Mouse (Mus musculus) olfactory bulb, adult 2 months (tissue): ENCODE measurements around the gene Rpgrip1. TPM values are rescaled to one million over a fixed set of nuclear protein-coding genes. Genes with fewer than 3 reads are reported as not detected.

Source experiments
- H3K27ac ChIP-seq: fragments of 200-500 bp; 2 replicates; pipeline ENCODE4 v1.5.1; 2012; ENCODE audit warnings: low read depth, low read length; ENCODE audit not compliant: insufficient read depth
- H3K4me1 ChIP-seq: fragments of 200-500 bp; 2 replicates; pipeline ENCODE4 v1.6.1; 2012; ENCODE audit warnings: low read length; ENCODE audit not compliant: control insufficient read depth, insufficient read depth
- H3K4me3 ChIP-seq: fragments of 200-500 bp; 2 replicates; pipeline ENCODE4 v1.5.1; 2012; ENCODE audit warnings: mild to moderate bottlenecking, low read depth, low read length, moderate library complexity; ENCODE audit not compliant: insufficient read depth
- CTCF ChIP-seq: fragments of 200-500 bp; IDR thresholded peaks from 2 replicates; pipeline ENCODE4 v1.5.1; 2012; ENCODE audit warnings: low read depth, mild to moderate bottlenecking, low read length, moderate library complexity; ENCODE audit not compliant: insufficient read depth
- POLR2A ChIP-seq: fragments of 200-500 bp; IDR thresholded peaks from 2 replicates; pipeline ENCODE4 v1.6.1; 2012; ENCODE audit warnings: mild to moderate bottlenecking, low read depth, low read length, moderate library complexity; ENCODE audit not compliant: insufficient read depth
- WGBS: fragments of 180-500 bp; shearing (Covaris S2); methylation state at CpG from one replicate; pipeline ENCODE4 v1.1.7; 2018; 5-methylcytosine and 5-hydroxymethylcytosine counted together
- polyA plus RNA-seq: library from polyadenylated mRNA; stranded (reverse); fragments of >200 nt; gene quantifications from 2 replicates; pipeline ENCODE4 v1.2.4, GENCODE M21; 2012; ENCODE audit warnings: low replicate concordance; ENCODE audit not compliant: missing spikeins, insufficient read depth, insufficient read length

Gene Rpgrip1
- polyA plus RNA-seq, 1 experiment = not detected

DNA sequence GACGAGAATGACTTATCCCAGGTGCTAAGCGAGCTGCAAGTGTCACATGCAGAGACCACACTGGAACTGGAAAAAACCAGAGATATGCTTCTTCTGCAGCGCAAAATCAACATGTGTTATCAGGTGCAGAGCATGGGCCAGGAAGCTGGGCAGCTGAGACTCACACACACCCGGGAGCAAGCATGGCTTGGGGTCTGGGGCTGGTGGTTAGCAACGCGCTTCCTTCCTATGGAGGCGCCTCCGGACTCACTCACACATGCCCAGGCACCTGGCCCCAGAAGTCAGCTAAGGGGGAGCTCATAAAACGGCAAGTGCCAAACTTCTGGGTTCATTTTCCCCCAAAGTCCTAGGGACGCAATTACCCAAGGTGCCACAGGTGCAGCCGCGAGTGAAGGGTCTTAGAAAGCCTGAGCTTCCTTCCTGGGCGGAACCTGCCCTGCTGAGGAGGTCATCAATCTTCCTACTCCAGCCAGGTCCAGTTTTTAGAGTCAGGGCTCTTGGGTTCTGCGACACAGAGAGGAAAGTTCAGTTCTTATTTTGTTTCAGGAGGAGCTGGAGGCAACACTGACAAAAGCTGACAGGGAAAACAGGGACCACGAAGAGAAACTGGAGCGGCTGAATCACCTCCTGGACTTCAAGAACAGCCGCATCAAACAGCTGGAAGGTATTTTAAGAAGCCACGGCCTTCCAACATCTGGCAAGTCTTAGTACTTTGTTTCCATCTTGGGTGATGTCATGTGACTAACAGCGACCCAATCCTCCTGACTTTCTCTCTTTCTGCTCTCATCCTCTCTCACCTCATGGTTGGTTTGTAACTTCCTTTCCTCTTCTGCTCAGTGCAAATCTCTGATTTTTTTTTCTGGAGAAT lies 30.3 kb downstream of the Rpgrip1 start:
- no peak overlapping the region for H3K27ac ChIP-seq
- H3K4me3 ChIP-seq = no peak overlapping the region
- TF ChIP-seq CTCF (no peak), POLR2A (no peak)
- 69% methylated on average over 19 of the region's 19 CpGs for WGBS
- no peaks in the 10 kb centered on the region for H3K4me1 ChIP-seq

DNA sequence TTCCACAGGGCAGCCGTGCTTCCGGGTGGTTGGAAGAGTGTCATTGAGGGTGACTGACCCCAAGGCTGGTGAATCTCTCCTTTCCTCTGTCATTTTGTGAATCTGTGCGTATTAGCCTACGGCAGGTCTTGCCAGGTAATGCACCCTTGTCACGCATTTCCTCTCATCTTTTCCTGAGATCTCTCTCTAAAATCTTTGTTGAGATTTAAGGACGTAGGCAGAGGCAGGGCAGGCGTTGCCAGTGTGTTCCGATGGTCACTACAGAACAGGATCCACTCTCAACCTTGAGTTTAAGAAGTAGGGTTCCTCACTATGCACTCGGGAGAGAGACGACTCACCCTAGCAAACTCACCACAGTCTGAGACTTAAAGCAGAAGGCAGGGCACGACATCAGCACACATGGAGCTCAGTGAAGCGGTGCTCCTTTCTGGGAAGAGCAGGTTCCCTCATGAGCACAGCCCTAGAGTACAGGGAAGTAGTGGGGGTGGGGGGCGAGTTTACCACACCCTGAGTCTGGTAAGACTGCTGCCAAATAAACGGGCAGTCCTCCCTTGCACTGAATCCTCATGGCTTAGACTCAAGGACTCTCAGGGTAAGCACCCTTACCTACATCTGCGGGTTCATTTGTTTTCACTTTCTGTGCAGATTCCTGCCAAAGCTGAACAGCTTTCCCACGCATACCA lies 31.1 kb downstream of the Rpgrip1 start:
- TF ChIP-seq POLR2A = no peak
- TF ChIP-seq CTCF = no peak
- 73% methylated on average over 16 of the region's 16 CpGs for whole genome bisulfite sequencing
- Histone ChIP-seq H3K4me1 (no peaks in the 10 kb centered on the region), H3K27ac (no peak overlapping the region), H3K4me3 (no peak overlapping the region)

DNA sequence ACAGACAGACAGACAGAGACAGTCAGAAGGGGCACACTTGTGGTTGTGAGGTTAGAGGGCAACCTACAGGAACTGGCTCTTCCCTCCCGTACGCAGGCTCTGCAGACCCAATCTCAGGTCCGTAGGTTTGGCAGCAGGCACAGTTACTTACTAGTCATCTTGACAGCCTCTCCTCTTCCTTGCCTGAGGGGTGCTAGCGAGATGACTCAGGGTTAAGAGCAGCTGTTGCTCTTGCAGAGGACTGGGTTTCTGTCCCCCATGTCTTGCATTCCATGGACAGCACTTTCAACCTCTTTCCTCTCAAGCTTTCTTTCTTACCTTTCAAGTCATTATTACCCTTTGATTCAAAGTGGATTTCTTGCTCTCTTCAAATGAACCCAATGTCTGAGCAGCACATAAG lies 33.7 kb downstream of the Rpgrip1 start:
- 85% methylated on average over 4 of the region's 4 CpGs for WGBS
- H3K27ac ChIP-seq = no peak overlapping the region
- H3K4me3 ChIP-seq = no peak overlapping the region
- no peaks in the 10 kb centered on the region for H3K4me1 ChIP-seq
- TF ChIP-seq POLR2A (no peak), CTCF (no peak)

DNA sequence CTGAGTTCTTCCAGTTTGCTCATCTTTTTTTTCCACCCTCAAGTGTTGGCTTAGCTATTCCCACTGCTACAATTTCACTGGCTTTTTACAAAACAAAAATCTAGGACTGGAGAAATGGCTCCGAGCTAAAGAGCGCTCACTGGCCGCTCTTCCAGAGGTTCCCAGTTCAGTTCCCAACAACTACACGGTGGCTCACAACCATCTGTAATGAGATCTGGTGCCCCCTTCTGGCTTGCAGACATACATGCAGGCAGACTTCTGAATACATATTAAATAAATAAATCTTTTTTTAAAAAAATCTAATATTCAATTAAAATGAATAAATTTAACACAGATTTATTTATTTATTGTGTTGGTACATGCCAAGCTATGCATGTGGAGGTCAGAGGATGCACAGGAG lies 36.0 kb downstream of the Rpgrip1 start:
- Histone ChIP-seq H3K4me3 (no peak overlapping the region), H3K27ac (no peak overlapping the region), H3K4me1 (no peaks in the 10 kb centered on the region)
- WGBS = 67% methylated on average over 4 of the region's 4 CpGs
- TF ChIP-seq CTCF (no peak), POLR2A (no peak)

DNA sequence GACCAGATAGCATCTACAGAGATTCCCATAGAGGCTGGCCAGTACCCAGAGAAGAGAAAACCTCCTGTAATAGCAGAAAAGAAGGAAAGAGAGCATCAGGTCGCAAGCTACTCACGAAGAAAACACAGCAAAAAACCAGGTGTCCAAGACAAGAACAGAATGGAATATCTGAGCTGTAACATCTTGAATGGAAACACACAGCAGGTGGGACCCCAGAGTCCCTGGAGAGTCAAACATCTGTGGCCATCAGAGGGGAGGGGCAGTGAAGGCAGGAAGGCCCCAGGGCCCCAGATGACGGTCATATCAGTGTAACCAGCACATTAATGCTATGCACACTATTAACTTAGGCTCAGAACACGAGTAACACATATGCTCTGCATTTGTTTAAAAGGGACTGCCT lies 39.4 kb downstream of the Rpgrip1 start:
- no peaks in the 10 kb centered on the region for H3K4me1 ChIP-seq
- no peak for TF ChIP-seq CTCF
- no peak for TF ChIP-seq POLR2A
- WGBS = 69% methylated on average over 4 of the region's 4 CpGs

DNA sequence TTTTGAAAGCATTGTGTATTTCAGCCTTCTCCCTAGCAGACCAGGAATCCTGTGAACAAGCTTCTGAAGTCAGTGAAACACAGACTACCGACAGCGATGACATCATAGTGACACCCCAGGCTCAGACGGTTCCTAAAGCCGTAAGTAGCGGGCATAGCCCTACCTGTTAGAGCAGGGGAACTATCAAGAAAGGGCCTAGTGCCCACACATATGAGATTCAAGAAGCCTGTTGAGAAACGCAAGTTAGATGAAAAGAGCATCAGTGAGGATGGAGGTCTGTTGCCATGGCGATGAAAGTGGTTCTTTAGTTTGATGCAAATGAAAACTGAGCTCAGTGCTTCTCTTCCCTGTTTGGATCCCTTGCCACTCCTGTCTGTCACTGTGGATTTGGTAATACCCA lies 41.7 kb downstream of the Rpgrip1 start:
- Histone ChIP-seq H3K27ac (no peak overlapping the region), H3K4me3 (no peak overlapping the region), H3K4me1 (no peaks in the 10 kb centered on the region)
- no peak for TF ChIP-seq CTCF
- no peak for TF ChIP-seq POLR2A
- WGBS = 8% methylated on average over 7 of the region's 7 CpGs

More for the DNA sequence above, 39.4 kb downstream of the Rpgrip1 start:
- H3K27ac ChIP-seq = no peak overlapping the region
- no peak overlapping the region for H3K4me3 ChIP-seq

DNA sequence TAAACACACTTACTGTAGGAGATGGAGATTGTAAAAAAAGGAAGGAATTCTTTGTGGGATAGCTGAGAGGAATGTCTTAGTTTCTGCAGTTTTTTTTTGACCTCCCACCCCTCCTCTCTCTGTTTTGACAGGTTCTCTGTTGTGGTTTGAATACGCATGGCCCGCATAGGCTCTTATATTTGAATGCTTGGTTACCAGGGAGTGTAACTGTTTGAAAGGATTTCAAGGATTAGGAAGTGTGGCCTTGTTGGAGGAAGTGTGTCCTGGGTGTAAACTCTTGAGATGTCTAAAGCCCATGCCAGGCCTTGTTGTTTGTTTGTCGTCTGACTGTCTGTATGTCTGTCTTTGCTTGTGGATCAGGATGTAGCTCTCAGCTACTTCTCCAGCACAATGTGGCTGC lies 42.1 kb downstream of the Rpgrip1 start:
- Histone ChIP-seq H3K4me1 (no peaks in the 10 kb centered on the region), H3K4me3 (no peak overlapping the region), H3K27ac (no peak overlapping the region)
- 15% methylated on average over 3 of the region's 3 CpGs for WGBS
- TF ChIP-seq POLR2A (no peak), CTCF (no peak)

DNA sequence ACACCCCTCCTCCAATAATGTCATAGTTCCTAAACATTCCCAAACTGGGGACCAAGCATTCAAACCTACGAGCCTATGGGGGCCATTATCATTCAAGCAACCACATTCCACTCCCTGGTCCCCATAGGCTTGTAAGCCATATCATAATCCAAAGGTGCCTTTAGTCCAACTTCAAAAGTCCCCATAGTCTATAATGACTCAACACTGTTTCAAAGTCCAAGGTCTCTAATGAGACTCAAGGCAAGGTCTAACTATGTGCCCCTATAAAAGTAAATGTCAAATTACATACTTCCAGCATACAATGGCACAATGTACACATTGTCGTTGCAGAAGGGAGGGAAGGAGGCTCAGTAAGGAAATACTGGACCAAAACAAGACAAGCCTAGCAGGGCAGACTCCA lies 44.5 kb downstream of the Rpgrip1 start:
- 84% methylated on average over 2 of the region's 2 CpGs for WGBS
- H3K4me3 ChIP-seq = no peak overlapping the region
- H3K27ac ChIP-seq = no peak overlapping the region
- TF ChIP-seq POLR2A (no peak), CTCF (no peak)
- H3K4me1 ChIP-seq = no peaks in the 10 kb centered on the region

DNA sequence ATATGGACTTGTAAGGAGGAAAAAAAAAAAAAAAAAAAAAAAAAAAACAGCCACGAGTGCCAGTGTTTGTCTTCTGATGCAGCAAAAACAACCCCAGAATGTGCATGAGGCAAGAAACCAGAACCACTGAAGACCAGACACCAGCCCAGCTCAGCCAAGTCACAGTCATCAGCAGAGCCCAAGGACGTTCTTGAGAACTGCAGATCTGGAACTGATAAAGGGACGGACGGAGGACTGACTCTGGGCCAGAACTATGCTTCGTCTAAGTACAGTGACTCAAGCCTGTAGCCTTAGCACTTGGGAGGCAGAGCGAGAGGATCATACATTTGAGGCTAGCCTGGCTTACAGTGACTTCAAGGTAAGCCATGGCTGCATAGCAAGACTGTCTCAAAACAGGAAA lies 50.4 kb downstream of the Rpgrip1 start:
- WGBS = 83% methylated on average over 6 of the region's 6 CpGs
- Histone ChIP-seq H3K4me3 (no peak overlapping the region), H3K27ac (no peak overlapping the region), H3K4me1 (no peaks in the 10 kb centered on the region)
- TF ChIP-seq POLR2A (no peak), CTCF (no peak)

DNA sequence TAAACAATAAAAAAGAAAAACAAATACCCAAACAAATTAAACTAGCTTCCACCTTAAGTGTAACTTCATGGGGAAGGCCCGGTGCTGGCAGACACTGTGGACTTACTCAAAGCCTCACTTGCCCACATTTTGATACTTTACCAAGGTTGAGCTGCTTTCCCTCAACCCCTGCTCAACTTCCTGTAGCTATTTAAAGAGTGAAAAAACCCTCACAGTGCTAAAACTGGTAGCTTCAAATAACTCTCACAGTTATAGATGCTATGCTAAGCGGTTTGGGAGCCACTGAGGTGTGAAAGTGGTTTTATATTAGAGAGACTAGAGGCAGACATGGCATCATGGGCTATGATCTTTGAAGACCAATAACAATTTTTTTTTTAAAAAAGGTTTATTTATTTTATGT lies 56.1 kb downstream of the Rpgrip1 start:
- Histone ChIP-seq H3K4me3 (no peak overlapping the region), H3K4me1 (no peaks in the 10 kb centered on the region), H3K27ac (no peak overlapping the region)
- TF ChIP-seq CTCF (no peak), POLR2A (no peak)
- 86% methylated on average over 2 of the region's 2 CpGs for WGBS
